Mouse (Mus musculus) stomach, postnatal 0 days (tissue): Measurements from ENCODE around the gene Ptprk.

Experiments
- CTCF ChIP-seq: IDR thresholded peaks from 2 replicates; pipeline ENCODE4 v1.5.1; 2016; ENCODE audit warnings: antibody characterized with exemption, low read depth, mild to moderate bottlenecking, moderate library complexity
- EP300 ChIP-seq: optimal IDR thresholded peaks from 2 replicates; pipeline ENCODE3; 2016; ENCODE audit warnings: antibody characterized with exemption

DNA sequence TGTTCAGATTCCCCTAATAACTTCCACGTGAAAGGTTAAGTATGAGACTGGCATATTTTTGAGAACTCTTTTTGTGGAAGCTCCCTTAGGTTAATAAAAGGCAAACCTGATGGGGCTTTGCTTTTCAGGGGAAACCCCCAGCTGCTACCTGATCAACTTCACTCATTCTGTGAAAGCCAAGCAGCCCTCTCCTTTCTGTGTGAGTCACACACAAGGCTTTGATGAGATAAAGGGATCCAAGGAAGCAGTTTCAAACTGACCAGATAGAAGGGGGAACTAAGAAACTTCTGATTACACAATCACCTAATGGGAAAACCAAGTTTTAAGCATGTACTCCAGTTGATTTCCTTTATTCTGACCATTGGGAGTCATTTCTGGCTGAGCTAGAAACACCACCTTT, 445.2 kb downstream of the Ptprk start:
- TF ChIP-seq CTCF = no peak
- no peak for TF ChIP-seq EP300
